Mouse (Mus musculus): ENCODE results near the gene Ifrd1.

DNA sequence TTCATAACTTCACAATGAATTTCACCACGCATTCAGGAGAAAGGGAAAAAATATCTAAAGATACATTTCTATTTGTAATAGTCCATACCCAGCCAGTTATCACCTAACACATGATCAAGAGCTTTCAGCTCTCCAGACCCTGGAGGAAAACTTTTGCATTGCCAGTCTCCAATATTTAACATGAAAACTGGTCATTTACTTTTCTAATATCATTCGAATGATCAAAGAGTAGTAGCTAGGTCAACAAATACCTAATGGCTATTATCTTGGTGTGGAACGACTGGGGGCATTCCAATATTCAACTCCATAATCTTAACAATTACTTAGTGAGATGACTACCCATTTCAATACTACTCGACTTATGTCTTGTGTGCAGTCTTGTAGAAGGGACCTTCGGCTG, 26.7 kb downstream of the Ifrd1 start:
- TF ChIP-seq POLR2A (IDR thresholded peaks at IDR 0.05; ENCODE audit: insufficient read depth, low read depth, low read length) = no peak
- 0 out of 2 replicates have a peak, but pooled peaks have one; percentile 4 for TF ChIP-seq CTCF (IDR thresholded peaks at IDR 0.05)

Data from heart, adult 2 months (tissue).